Mouse (Mus musculus): ENCODE measurements at regions not wholly inside any gene's neighbourhood (a gene's known extent, or its start where the extent isn't known, plus 50 kb on each side); places are given as distances from the start of the nearest gene placed in this dataset.
"Not testable (repeated sequence)": the region's sequence is repeated elsewhere in the genome, so short reads cannot be mapped to it uniquely, and the experiment has no call there.

DNA sequence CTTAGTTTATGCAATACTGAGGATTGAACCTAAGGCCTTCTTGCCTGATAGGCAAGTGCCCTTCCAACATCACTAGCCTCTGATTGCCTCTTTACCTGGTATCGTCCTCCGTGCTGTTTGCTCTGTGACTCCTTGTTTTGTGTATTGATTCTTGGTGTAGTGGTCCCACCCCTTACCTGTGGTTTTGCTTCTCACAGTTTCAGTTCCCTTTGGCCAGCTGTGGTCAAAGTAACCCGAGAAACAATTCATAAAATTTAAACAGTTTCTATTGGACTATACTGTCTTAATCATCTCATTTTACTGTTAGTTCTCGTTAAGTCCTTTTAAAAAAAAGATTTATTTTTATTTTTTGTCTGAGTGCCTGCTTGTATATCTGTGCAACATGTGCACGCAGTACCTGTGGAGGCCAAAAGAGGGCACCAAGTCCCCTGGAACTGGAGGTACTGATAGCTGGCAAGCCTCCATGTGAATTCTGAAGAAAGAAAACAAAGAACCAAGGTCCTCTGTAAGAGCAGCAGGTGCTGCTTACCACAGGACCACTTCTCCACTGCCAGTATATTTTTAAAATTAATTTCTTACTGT is 84.5 kb upstream of the C9orf72 start:
- H3K4me2 ChIP-seq (ENCODE audit: low read length) = no peak overlapping the region
- H3K9me3 ChIP-seq (replicated peaks; ENCODE audit: control insufficient read depth, low read length) = no peaks in the 10 kb centered on the region
- no peak overlapping the region for H3K27ac ChIP-seq (ENCODE audit: low read depth, low read length)
- H3K9ac ChIP-seq (ENCODE audit: low read length) = no peak overlapping the region
- no peaks in the 10 kb centered on the region for H3K36me3 ChIP-seq (ENCODE audit: control insufficient read depth, insufficient read depth, low read length)
- no peaks in the 10 kb centered on the region for H3K27me3 ChIP-seq (replicated peaks; ENCODE audit: control insufficient read depth, insufficient read depth, low read length)
- peak; percentile 69 for DNase-seq (ENCODE audit: low spot score)
- no peaks in the 10 kb centered on the region for H3K4me1 ChIP-seq (ENCODE audit: control insufficient read depth, insufficient read depth, low read length)
- 67% methylated on average over 5 of the region's 5 CpGs for whole genome bisulfite sequencing
- H3K4me3 ChIP-seq (ENCODE audit: low read depth, low read length) = no peak overlapping the region
- peak; percentile 66; the same call in 1 of the 2 replicates for ATAC-seq

DNA sequence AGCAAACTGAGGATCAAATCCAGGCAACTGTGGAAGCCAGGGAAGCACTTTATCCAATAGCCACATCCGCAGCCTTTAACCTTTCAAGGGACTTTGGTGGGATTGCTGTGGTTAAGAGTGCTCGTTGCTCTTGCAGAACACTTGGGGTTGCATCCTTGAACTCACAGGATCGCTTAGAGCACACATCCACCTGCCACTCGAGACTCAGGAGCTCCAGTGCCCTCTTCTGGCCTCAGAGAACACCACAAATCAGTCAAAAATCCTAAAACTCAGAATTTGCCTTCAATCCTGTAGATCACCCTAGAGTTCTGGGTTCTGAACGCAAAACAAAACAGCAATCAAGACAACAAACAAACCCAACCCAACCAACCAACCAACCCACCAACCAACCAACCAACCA is 82.2 kb upstream of the C9orf72 start:
- WGBS = 63% methylated on average over 5 of the region's 5 CpGs
- Histone ChIP-seq H3K36me3 (ENCODE audit: control insufficient read depth, insufficient read depth, low read length) (no peaks in the 10 kb centered on the region), H3K27me3 (replicated peaks; ENCODE audit: control insufficient read depth, insufficient read depth, low read length) (no peaks in the 10 kb centered on the region), H3K4me1 (ENCODE audit: control insufficient read depth, insufficient read depth, low read length) (no peaks in the 10 kb centered on the region), H3K27ac (ENCODE audit: low read depth, low read length) (no peak overlapping the region), H3K4me2 (ENCODE audit: low read length) (no peak overlapping the region), H3K9ac (ENCODE audit: low read length) (no peak overlapping the region), H3K9me3 (replicated peaks; ENCODE audit: control insufficient read depth, low read length) (no peaks in the 10 kb centered on the region), H3K4me3 (ENCODE audit: low read depth, low read length) (no peak overlapping the region)
- no peak for ATAC-seq
- no peak for DNase-seq (ENCODE audit: low spot score)

DNA sequence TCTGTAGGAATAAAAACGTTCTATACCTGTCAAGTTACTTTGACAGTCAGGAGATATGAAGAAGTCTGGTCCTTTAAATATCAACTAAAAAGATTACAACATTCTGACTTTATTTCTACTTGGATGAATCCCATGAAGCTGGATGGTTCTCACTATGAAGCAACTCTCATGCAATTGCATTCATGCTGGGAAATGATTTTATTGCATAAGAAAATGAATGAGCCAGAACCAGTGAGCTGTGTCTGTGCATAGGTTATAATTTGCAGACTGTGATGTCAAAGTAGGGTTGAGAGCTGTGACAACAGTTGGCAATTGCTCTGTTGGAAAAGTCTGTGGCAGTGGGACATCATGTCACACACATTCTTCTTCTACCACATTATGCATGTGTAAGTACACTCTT is 79.2 kb upstream of the C9orf72 start:
- ATAC-seq (no peak), DNase-seq (ENCODE audit: low spot score) (no peak)
- no peaks in the 10 kb centered on the region for H3K9me3 ChIP-seq (replicated peaks; ENCODE audit: control insufficient read depth, low read length)
- no peaks in the 10 kb centered on the region for H3K36me3 ChIP-seq (ENCODE audit: control insufficient read depth, insufficient read depth, low read length)
- no peaks in the 10 kb centered on the region for H3K4me1 ChIP-seq (ENCODE audit: control insufficient read depth, insufficient read depth, low read length)
- H3K27me3 ChIP-seq (replicated peaks; ENCODE audit: control insufficient read depth, insufficient read depth, low read length) = no peaks in the 10 kb centered on the region
- H3K4me2 ChIP-seq (ENCODE audit: low read length) = no peak overlapping the region
- H3K4me3 ChIP-seq (ENCODE audit: low read depth, low read length) = no peak overlapping the region
- 73% methylated on average over 1 of the region's 1 CpGs for whole genome bisulfite sequencing
- H3K27ac ChIP-seq (ENCODE audit: low read depth, low read length) = no peak overlapping the region
- H3K9ac ChIP-seq (ENCODE audit: low read length) = no peak overlapping the region

DNA sequence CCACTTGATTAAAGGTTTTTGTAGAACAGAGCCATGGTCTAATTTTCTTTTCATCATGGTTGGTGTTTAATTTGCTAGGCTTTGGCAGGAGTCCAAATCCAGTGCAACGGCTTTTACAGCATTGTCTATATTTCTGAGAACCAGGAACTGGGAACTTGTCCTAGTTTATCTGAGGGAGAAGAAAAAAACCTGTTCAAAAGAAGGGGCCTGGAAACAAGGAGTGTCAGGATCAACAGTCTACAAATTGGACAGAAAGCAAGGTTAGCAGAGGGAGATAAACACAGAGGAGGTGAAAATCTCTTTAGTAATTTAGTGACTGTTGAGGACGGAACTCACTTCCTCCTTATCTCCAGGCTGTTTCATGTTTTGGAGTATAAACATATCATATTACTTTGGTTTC is 74.9 kb upstream of the C9orf72 start:
- 9% methylated on average over 2 of the region's 2 CpGs for WGBS
- ATAC-seq = peak; percentile 74
- H3K36me3 ChIP-seq (ENCODE audit: control insufficient read depth, insufficient read depth, low read length) = no peaks in the 10 kb centered on the region

DNA sequence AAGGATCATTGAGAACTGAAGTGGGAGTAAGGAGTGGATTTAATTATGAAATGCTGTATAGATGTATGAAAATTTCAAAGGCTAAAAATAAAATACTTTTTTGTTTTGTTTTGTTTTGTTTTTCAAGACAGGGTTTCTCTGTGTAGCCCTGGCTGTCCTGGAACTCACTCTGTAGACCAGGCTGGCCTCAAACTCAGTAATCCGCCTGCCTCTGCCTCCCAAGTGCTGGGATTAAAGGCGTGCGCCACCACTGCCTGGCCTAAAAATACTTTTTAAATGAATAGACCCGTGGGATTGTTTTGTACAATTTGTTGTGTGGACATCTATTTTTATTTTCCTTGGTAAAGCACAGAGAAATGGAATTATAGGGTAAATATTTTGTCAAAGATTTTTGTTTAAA is 74.4 kb upstream of the C9orf72 start:
- not testable (repeated sequence) for H3K4me3 ChIP-seq (ENCODE audit: low read depth, low read length); DNase-seq (ENCODE audit: low spot score); H3K9me3 ChIP-seq (replicated peaks; ENCODE audit: control insufficient read depth, low read length); H3K4me1 ChIP-seq (ENCODE audit: control insufficient read depth, insufficient read depth, low read length); H3K4me2 ChIP-seq (ENCODE audit: low read length); H3K9ac ChIP-seq (ENCODE audit: low read length); H3K36me3 ChIP-seq (ENCODE audit: control insufficient read depth, insufficient read depth, low read length); H3K27me3 ChIP-seq (replicated peaks; ENCODE audit: control insufficient read depth, insufficient read depth, low read length); H3K27ac ChIP-seq (ENCODE audit: low read depth, low read length)
- WGBS = 16% methylated on average over 4 of the region's 4 CpGs
- peak; percentile 54; the same call in 1 of the 2 replicates for ATAC-seq

More for the DNA sequence above, 74.9 kb upstream of the C9orf72 start:
- H3K9me3 ChIP-seq (replicated peaks; ENCODE audit: control insufficient read depth, low read length) = no peaks in the 10 kb centered on the region
- no peak overlapping the region for H3K27ac ChIP-seq (ENCODE audit: low read depth, low read length)
- H3K4me2 ChIP-seq (ENCODE audit: low read length) = no peak overlapping the region
- H3K27me3 ChIP-seq (replicated peaks; ENCODE audit: control insufficient read depth, insufficient read depth, low read length) = no peaks in the 10 kb centered on the region
- H3K4me3 ChIP-seq (ENCODE audit: low read depth, low read length) = no peak overlapping the region
- no peak overlapping the region for H3K9ac ChIP-seq (ENCODE audit: low read length)
- no peaks in the 10 kb centered on the region for H3K4me1 ChIP-seq (ENCODE audit: control insufficient read depth, insufficient read depth, low read length)
- DNase-seq (ENCODE audit: low spot score) = peak; percentile 87

DNA sequence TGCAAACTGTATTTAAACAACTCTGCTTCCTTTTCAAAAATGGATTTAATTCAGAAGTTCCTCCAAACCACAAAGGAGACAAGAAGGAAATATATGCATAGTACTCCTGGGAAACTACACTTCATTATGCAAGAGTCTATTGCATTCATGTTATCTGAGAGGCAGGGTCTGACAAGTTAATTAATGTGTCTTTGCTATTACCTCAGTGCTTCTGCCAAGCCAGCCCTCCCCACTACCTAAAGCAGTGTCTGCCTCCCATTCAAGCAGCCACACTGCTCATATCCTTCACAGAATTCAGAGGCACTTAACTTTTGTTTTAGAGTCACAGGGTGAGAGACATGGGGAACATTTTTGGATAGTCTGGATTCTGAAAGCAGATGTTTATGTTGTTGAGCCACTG is 58.6 kb upstream of the C9orf72 start:
- peak; percentile 69 for DNase-seq (ENCODE audit: low spot score)

More for the DNA sequence above, 58.6 kb upstream of the C9orf72 start:
- Histone ChIP-seq H3K4me1 (ENCODE audit: control insufficient read depth, insufficient read depth, low read length) (no peaks in the 10 kb centered on the region), H3K36me3 (ENCODE audit: control insufficient read depth, insufficient read depth, low read length) (no peaks in the 10 kb centered on the region), H3K27ac (ENCODE audit: low read depth, low read length) (no peak overlapping the region), H3K27me3 (replicated peaks; ENCODE audit: control insufficient read depth, insufficient read depth, low read length) (no peaks in the 10 kb centered on the region), H3K4me3 (ENCODE audit: low read depth, low read length) (no peak overlapping the region), H3K9me3 (replicated peaks; ENCODE audit: control insufficient read depth, low read length) (no peaks in the 10 kb centered on the region), H3K4me2 (ENCODE audit: low read length) (no peak overlapping the region), H3K9ac (ENCODE audit: low read length) (no peak overlapping the region)
- peak; percentile 87 for ATAC-seq

All from forebrain, embryonic 14.5 days (tissue).